Mouse (Mus musculus) kidney, postnatal 4 days (tissue): ENCODE data around the gene Gm43517.

Experiments
- DNase-seq, 2 experiments: peaks; one replicate each; pipeline ENCODE4 v3.0.0; 2021; ENCODE audit warnings: mixed read lengths in 2 of 2

The Gm43517 gene

GRCm38 (mm10) chr12:49417963-49418362 lies 33.0 kb downstream of the Gm43517 start:
- no peak for DNase-seq
